Mouse (Mus musculus) WW6 (cell line): ENCODE measurements around the gene Mettl2.

ENCODE experiments used
- DNase-seq: peaks from one replicate; pipeline ENCODE4 v3.0.0-alpha.2; 2013; ENCODE audit warnings: low read depth, low spot score

Mettl2 gene

DNA sequence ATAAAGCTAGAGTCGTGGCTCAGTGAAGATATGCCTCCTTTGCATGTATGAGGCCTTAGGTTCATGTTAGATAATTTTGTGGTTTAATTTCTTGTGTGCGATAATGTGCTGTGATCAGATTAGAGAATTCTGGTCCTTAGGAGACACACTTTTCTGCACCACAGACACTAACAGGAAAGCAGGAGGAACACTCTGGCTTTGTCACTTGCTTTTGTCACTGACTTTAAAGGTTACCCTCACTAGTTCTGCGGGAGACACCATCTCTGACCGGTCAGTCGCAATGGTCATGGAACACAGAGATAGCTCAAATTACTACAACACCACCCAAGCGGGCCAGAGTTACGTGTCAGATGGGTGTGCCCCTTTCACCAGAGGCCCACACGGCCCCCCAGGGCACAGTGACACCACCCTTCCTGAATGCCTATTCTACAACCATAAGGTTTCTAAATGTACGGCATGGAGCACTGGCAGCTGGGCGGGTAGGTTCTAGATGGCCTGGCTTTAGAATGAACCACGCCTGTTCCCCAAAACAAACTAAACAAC is 26.2 kb downstream of the Mettl2 start:
- no peak for DNase-seq

DNA sequence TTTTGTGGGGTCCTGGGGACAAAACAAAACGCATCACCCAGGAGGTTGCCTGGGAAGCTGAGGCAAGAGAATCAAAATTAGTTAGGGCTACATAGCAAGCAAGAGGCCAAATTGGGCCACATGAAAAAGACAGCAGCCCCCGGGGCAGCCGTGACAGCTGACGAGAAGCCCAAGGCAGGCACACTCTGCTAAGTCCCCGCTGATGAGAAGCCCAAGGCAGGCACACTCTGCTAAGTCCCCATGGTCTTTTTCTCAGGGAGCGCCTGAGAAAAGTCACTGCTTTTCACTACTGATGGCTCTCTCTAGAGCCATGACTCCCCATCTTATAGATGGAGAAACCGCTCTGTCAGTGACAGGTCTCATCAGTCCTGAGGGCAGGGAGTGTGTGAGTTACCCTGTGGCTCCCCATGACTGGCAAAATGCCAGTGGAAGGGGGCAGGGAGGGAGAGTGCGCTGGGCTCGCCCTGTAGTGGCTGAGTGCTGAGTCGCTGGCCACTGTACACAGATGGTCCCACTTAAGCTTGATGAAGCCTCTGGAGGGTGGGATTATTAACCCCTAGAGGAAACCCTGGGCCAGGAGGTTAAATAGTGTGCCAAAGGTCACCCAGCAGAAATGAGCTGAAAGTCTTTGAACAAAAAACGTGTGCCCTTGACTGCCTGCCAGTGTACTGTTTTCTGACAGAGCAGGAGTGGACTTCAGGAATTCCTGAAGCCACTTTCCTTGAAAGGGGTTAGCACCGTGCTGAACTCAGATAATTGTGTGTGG is 27.0 kb downstream of the Mettl2 start:
- DNase-seq, result no peak

DNA sequence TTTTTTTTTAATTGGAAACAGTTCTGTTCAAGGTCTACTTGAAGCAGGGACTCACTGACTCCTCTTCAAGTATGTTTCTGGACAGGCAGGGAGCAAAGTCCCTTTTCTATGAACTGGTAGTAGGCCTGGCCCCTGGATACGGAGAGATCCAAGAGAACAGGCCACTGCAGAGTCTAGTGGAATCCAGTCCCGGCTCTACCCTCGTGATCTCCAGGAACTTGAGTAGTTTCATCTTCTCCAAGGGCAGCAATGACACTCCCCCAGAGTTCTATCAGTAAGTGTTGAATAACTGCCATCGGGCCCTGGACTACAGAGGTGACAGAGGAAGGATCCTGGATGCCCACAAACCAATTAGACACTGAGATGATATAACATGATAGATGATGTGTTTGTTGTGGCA is 29.7 kb downstream of the Mettl2 start:
- no peak for DNase-seq

GRCm38 (mm10) chr11:105156748-105157267 is 30.6 kb downstream of the Mettl2 start:
- DNase-seq, result no peak

- DNase-seq, result no peak
Measured at GRCm38 (mm10) chr11:105158047-105158446, 31.8 kb downstream of the Mettl2 start.

- DNase-seq, result no peak
Measured at GRCm38 (mm10) chr11:105159673-105160360, 33.6 kb downstream of the Mettl2 start.

DNA sequence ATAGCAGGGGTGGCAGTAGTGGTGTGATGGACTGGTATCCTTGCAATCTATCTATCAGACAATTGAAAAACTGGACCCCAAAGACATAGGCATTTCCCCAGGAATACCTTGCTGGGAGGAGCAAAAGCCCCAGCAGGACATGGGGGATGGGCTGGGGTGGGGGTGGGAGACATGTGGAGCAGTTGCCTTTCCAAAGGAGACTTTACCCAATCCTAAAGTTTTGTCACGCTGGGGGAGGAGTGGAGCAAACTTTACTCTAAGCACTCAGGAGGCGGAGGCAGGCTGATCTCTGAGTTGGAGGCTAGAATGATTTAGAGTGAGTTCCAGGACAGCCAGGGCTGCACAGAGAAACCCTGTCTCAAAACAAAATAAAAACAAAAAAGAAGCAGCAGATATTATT is 35.2 kb downstream of the Mettl2 start:
- no peak for DNase-seq

DNA sequence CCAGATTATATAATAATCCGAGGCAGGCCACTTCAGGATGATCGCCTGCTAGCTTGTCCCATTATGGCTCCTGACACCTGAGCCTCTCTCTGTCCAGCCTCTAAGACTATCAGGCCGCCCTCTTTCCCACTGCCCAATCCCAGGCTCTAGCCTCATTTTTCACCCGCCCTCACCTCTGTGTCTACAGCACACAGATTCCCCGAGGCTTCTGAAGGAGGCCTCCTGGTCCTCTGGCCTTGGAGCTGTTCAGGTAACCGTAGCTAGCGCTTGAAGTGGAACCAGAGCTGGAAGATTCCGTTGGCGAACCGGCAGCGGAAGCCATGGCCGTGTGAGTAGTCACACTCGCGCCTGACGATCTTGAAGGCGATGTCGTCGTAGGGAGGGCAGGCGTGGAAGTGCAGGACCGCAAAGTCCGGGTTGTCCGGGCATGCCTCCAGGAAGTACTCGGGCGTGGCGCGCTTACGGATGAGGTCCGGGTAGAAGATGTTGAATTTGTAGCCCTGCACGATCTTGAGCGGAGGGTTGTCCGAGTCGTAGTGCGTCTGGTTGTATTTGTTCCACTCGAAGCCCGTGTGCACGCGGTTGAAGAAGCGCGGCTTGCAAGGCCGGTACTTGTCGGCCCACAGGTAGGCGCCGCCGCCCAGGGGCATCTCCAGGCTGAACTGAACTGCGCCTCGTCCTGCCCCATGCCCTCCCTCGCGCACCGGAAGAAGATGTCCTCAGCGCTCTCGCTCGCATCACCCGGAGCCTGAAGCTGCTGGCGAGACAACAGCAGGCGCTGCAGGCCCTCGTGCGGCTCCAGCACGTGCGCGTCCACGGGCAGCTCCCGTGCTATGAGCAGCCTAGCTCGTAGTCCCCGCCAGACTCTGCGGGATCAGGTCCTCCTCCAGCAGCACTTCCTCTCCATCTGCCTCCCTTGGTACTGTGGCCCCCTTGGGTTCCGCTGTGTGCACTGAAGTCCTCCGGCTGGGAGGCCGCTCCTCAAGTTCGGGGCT is 38.6 kb downstream of the Mettl2 start:
- no peak for DNase-seq

DNA sequence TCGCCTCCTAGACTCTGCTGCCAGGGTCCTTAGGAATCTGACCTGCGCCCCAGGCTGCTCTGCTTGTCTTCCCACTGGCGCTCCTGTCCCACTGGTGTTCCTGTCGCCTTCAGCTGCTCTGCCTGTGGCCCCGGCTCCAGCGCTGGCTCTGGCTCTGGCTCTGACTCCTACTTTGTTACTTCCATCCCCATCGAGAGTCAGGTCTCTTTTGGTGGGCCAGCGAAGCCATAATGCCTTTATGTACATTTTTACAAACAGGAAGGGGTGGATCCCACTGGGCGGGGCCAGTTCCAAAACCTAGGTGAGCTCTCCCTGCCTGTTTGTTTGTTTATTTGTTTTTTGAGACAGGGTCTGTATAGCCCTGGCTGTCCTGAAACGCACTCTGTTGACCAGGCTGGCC is 40.6 kb downstream of the Mettl2 start:
- no peak for DNase-seq

DNA sequence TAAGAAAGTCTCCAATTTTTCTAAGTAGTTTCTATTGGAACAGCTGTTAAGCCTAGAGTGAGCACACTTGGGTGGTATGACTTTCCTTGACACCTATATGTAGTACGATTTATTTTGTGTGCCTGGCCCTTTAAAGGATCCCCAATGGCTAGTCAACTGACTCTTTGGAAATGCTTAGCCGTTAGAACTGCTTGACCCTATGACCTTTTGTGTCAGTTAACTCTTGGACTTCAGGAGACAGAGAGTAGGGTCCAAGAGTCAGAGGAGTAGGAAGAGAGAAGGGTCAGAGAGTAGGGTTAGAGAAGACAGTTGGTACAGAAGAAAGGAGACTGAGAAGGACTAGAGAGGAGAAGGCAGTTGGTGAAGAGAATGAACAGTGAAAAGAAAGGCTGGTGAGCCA is 52.3 kb downstream of the Mettl2 start, which contains the start of gene Tlk2:
Gene Tlk2 (plus strand): TSS at position 292 of the 400 bp plus-strand sequence.
- no peak for DNase-seq

DNA sequence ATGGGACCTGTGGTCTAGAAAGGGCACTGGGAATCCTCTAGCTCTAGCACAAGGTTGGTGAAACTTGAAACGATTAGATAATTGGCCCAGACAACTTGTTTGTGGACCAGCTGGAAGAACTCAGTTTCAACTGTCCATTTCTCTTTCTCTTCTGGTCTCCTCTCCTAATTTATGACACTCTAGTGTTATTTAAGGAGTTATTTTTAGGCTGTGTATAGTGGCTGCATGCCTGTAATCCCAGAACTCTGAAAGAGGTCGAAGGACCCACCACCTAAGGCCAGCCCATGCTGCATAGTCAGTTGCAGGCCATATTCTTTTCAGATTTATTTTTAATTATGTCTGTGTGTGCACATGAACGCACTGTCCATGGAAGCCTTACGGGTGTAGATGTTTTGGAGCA is 53.3 kb downstream of the Mettl2 start:
- no peak for DNase-seq

DNA sequence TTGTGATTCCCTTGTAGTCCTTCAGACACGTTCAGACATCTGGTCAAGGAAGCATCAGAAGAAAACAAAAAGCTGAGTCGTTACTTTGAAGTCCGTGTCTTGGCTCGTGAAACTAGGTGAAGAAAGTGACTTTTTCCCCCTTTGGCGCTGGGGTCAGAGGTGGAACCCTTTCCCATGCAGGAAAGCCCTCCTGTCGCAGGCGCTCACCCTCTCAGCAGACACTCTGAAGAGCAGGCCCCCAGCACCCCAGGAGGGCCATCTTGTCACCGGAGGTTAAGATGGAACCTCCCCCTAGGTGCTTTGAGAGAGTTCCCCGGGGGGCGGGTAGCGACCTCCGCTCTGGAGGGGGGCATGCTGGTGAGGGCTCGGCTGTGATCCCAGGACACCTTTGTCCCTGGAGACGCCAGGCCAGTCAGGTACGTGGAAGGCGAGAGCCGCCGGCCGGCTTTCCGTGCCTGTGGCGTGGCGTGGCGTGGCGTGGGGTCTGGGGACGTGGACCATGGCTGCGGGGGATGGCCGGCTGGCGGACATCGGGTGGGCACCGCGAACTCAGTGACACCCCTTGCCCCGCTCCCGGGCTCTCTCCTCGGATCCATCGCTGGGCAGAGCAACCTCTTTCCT is 54.4 kb downstream of the Mettl2 start:
- no peak for DNase-seq

- DNase-seq, result peak; percentile 86
Measured at GRCm38 (mm10) chr11:105181126-105181637, 55.0 kb downstream of the Mettl2 start.

- DNase-seq, result no peak
Measured at GRCm38 (mm10) chr11:105181689-105182460, 55.6 kb downstream of the Mettl2 start.

DNA sequence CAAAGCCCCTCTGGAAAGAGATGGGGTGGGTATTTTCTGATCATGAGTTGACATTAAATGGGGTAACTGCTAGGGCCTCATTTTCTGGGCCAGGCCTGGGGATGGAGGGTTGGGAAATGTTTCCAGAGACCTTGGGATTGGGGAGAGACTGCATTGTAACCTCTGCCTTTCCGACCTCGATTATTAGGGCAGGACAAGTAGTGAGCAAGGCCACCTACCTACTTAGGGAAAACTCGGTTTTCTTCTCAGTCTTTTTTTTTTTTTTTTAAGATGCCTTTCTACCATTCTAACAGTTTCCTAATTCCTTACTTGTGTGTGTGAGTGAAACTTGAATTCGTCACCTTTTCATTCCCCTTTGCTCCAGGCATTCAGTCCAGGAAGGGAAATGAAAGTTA is 56.2 kb downstream of the Mettl2 start:
- no peak for DNase-seq

- no peak for DNase-seq
Measured at GRCm38 (mm10) chr11:105184678-105185077, 58.5 kb downstream of the Mettl2 start.
